Mouse (Mus musculus) thymus, adult 2 months (tissue): ENCODE measurements at regions not wholly inside any gene's neighbourhood (a gene's known extent, or its start where the extent isn't known, plus 50 kb on each side); places are given as distances from the start of the nearest gene placed in this dataset.

Experiments
- CTCF ChIP-seq: fragments of 200-500 bp; IDR thresholded peaks from 2 replicates; pipeline ENCODE4 v1.5.1; 2012; ENCODE audit warnings: mild to moderate bottlenecking, control low read depth, low read length, moderate library complexity, borderline replicate concordance; ENCODE audit not compliant: control insufficient read depth, poor library complexity, insufficient read depth; ENCODE audit errors: extremely low read depth
- POLR2A ChIP-seq: fragments of 200-500 bp; IDR thresholded peaks from 2 replicates; pipeline ENCODE4 v1.6.1; 2012; ENCODE audit warnings: mild to moderate bottlenecking, low read length, control low read depth, moderate library complexity; ENCODE audit not compliant: control insufficient read depth, poor library complexity, insufficient read depth; ENCODE audit errors: extremely low read depth

DNA sequence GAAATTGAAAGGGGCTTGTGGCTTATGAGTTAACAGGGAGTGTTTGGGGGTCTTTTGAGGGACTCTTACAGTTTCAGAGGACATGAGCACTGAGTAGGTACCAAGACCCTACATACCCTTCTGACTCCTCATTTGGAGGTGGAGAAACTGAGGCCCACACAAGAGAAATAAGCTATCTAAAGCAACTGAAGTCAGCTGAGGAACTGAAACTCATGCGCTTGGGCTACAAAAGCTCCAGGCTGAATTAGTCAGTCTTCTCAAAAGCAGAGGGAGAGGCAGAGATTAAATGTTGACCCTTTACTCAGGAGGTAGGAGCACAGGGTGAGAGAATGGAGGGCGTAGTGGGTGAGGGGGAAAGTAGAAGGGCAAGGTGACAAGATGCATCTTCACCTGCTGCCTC, 186.2 kb upstream of the Usp24 start:
- TF ChIP-seq CTCF (no peak), POLR2A (no peak)
